Mouse (Mus musculus) hematopoietic stem cell, adult 5-6 weeks (primary cell): ENCODE measurements around the gene Grik2. TPM values are rescaled to one million over a fixed set of nuclear protein-coding genes. Genes with fewer than 3 reads are reported as not detected.
"Not testable (repeated sequence)": the region's sequence is repeated elsewhere in the genome, so short reads cannot be mapped to it uniquely, and the experiment has no call there.

Experiments used
- ATAC-seq, 2 experiments: fragments of 125-278 bp in 1 of 2; replicated peaks in 1 of 2; 2 replicates each; pipeline ENCODE4 v1.8.0; 2016 to 2017; ENCODE audit warnings: inconsistent platforms in 2 of 2, mild to moderate bottlenecking in 2 of 2, moderate number of reproducible peaks in 2 of 2, low read depth in 1 of 2, moderate TSS enrichment in 1 of 2; ENCODE audit not compliant: low FRiP score in 2 of 2, poor library complexity in 2 of 2, severe bottlenecking in 2 of 2, insufficient read depth in 1 of 2, low TSS enrichment in 1 of 2
- total RNA-seq: library from RNA; stranded (forward); fragments of 172-1452, 232-1000 nt; gene quantifications from 2 replicates; pipeline ENCODE4 v1.2.3, GENCODE M21; 2017

The Grik2 gene
- total RNA-seq, 1 experiment from 2014 or later, result not detected

DNA sequence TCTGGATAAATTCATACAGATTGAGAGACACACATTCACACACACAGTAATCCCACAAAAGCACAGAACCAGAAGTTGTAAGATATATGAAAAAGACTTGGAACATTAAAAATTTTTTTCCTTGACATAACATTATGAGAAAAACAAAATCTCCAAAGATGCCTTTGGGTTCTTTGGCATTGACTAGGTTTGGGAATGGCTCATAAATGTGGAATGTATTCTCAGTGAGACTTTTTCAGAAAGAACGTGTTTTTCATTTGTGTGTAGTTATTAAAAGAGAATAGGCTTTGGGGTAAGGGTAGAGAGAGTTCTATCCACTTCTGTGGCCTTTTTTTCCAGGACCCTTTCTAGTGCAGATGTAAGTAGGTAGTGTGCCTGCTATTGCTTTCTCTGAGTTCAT lies 597.3 kb downstream of the Grik2 start:
- ATAC-seq, result no peak

DNA sequence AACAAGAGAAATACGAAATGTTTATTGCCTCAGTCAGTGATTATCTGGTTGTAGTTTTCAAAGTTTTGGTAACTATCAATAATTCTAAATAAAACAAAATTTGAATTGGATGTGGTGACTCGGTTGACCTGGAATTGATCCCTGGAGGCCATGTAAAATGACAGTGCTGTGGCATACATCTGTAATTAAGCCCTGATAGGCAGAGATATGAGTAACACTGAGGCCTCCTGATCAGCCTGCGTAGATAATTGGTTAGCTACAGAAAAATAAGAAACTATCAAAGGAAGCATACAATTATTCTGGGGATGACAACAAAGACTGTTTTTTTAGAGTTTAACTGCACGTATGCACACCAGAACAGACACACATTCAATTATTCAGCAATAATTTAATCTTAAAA lies 634.4 kb downstream of the Grik2 start:
- no peak for ATAC-seq

DNA sequence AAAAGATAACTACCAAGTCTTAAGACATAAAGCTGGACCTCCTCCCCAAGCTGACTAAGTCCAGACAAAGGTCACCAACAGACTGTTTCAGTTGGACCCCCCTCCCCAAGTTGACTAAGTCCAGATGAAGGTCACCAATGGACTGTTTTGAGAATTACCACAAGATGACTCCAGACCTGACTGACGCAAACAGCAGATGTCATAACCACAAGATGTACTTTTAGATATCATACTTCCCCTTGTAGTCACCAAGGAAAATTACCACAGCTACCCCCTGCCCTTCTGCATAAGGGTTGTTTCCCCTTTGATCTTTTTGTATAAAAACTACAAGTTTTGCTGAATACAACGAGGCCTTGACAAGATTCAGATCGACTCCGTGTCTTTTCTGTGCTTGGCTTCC lies 637.1 kb downstream of the Grik2 start:
- ATAC-seq, result not testable (repeated sequence)

DNA sequence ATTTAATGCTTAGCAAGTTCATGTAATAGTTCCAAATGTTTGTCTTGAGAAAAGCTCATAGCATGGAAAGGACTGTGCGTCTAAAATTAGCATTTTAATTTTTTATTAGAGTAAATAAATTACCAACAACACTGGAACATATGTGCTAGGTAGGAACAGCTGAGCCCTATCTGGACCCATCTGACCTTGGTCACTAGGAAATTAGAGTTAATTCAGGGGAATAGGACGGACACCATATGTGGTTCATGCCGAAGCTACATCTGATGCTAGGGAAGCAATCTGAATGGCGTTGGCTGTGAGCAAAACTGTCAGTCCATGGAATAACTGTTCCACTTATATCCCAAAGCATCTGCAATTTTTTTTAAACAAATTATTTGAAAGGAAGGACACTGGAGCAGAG lies 638.9 kb downstream of the Grik2 start:
- no peak for ATAC-seq

DNA sequence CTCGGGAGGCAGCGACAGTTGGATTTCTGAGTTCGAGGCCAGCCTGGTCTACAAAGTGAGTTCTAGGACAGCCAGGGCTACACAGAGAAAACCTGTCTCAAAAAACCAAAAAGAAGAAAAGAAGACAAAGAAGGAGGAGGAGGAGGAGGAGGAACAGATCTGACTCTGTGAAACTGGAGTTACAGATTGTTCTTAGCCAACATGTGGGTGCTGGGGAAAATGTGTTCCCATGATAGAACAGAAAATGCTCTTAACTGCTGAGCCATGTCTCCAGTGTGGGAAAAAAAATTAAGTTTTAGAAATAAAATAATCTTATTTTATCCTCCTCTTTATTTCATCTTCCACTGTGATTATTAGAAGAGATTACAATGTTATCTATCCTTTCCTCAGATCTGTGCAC lies 645.9 kb downstream of the Grik2 start:
- ATAC-seq, result no peak

DNA sequence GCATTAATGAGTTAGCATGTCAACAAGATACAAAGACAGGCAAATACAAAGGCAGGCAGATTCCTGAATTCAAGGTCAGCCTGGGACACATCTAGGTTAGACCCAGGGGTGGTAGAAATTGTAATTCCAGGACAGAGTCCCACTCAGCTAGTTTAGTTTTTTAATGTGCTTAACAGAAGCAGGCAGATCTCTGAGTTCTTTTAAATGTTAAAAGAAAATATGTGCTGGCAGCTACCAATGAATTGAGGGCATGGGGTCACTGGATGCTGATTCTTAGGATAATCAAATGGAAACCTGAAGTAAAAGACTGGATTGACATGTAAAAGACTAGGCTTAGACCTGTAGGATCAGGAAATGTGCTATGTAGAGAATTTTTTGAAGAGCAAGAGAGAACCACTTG lies 651.8 kb downstream of the Grik2 start:
- ATAC-seq, result no peak

DNA sequence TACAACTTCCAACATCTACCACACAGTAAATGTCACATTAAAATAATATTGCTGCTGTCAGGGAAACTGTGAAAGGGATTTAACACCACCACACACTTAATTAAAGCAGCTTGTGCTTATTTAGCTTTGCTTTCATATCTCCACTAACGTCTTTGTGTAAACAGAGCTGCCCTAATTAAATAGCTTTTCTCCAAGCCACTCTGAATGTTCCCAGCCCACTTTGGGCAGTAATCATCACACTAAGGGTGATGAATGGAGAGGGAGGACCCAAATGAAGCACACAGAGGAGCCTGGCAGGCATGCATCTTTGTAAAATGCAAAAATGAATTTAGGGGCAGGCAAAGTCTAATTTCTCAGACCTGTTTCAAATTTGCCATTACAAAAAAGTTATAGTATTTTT lies 657.3 kb downstream of the Grik2 start:
- ATAC-seq, result no peak

DNA sequence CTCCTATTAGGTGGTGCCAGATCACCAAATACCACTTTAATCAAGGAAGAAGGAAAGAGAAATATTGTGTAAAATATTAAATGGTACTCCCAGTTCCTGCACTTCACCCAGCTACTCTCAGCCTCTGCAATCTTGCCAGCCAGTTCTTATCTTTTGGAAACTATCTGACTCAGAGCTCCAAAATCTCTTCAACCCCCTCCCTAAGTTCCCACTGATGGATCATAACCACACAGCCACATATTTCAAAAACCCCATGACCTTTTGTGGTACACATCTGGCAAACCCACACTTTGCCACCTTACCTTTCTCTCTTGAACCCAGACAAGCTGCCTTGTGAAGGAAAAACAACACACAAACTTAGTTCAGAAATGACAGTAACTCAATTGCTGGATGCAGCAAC lies 738.2 kb downstream of the Grik2 start:
- ATAC-seq, result no peak

DNA sequence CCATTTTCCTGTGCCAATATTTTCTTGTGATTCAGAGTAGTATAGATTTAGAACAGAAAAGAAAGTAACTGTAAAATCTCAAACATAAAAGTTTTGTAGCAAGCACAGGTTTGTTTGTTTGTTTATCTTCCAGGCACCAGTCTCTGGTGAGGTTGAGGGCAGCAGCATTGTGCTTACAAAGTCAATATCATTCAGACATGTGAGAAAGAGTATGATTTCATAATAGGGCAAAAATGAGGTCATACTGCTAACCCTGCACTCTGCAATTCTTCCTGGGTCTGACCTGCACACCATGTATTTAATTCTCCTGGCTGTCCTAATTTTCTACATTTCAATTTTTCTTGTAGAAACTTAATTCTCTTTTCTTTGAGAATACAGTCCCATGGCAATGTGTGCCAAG lies 739.2 kb downstream of the Grik2 start:
- no peak for ATAC-seq
